Mouse (Mus musculus) midbrain, embryonic 15.5 days (tissue): ENCODE results near the gene Gm13276. TPM values are rescaled to one million over a fixed set of nuclear protein-coding genes. Genes with fewer than 3 reads are reported as not detected.

ENCODE experiments used
- polyA plus RNA-seq: library from polyadenylated mRNA; unstranded; fragments of >200 nt; fragmentation: Nextera tagmentation; extraction: Ambion mirVana; gene quantifications from 2 replicates; pipeline ENCODE4 v1.2.1, GENCODE M21; 2015

The Gm13276 gene
- polyA plus RNA-seq, 1 experiment from 2014 or later: not detected

Other genes with a start within 250 kb of the Gm13276 start
- not detected in 2 replicates for gene Ifna15, start 227.5 kb upstream of the Gm13276 start, polyA plus RNA-seq
- not detected in 2 replicates for gene Ifna14, start 213.9 kb upstream of the Gm13276 start, polyA plus RNA-seq
- gene Ifna9, start 193.3 kb upstream of the Gm13276 start, polyA plus RNA-seq: not detected in 2 replicates
- gene Ifna12, start 182.3 kb upstream of the Gm13276 start, polyA plus RNA-seq: not detected in 2 replicates
- gene C87499, start 151.3 kb upstream of the Gm13276 start, polyA plus RNA-seq: not detected in 2 replicates
- gene Ifna13, start 141.2 kb upstream of the Gm13276 start, polyA plus RNA-seq: not detected in 2 replicates
- not detected in 2 replicates for gene Ifna16, start 108.8 kb upstream of the Gm13276 start, polyA plus RNA-seq
- not detected in 2 replicates for gene Ifna2, start 101.8 kb upstream of the Gm13276 start, polyA plus RNA-seq
- not detected in 2 replicates for gene Ifnab, start 94.3 kb upstream of the Gm13276 start, polyA plus RNA-seq
- gene Gm26566, start 63.9 kb upstream of the Gm13276 start, polyA plus RNA-seq: 1.2 and 1.6 TPM in 2 replicates
- gene Klhl9, start 63.2 kb upstream of the Gm13276 start, polyA plus RNA-seq: 112 and 117 TPM in 2 replicates
- not detected in 2 replicates for gene Gm13271, start 30.8 kb upstream of the Gm13276 start, polyA plus RNA-seq
- not detected in 2 replicates for gene Gm13283, start 25.6 kb upstream of the Gm13276 start, polyA plus RNA-seq
- gene Gm13290, start 11.9 kb upstream of the Gm13276 start, polyA plus RNA-seq: not detected in 2 replicates
- not detected in 2 replicates for gene Gm13289, start 8.8 kb upstream of the Gm13276 start, polyA plus RNA-seq
- not detected in 2 replicates for gene Gm13272, start 5.9 kb upstream of the Gm13276 start, polyA plus RNA-seq
- gene Ifnz, start 3.6 kb upstream of the Gm13276 start, polyA plus RNA-seq: 0.14 and 0.17 TPM in 2 replicates
- not detected in 2 replicates for gene Gm13277, start 2.9 kb downstream of the Gm13276 start, polyA plus RNA-seq
- not detected in 2 replicates for gene Gm13278, start 5.8 kb downstream of the Gm13276 start, polyA plus RNA-seq
- gene Gm13275, start 8.8 kb downstream of the Gm13276 start, polyA plus RNA-seq: not detected in 2 replicates
- not detected in 2 replicates for gene Gm13279, start 11.7 kb downstream of the Gm13276 start, polyA plus RNA-seq
- gene Gm13285, start 14.0 kb downstream of the Gm13276 start, polyA plus RNA-seq: not detected in 2 replicates
- gene Gm13287, start 17.5 kb downstream of the Gm13276 start, polyA plus RNA-seq: not detected in 2 replicates
- not detected in 2 replicates for gene Gm13288, start 19.8 kb downstream of the Gm13276 start, polyA plus RNA-seq
- gene Ifna7, start 30.5 kb downstream of the Gm13276 start, polyA plus RNA-seq: not detected in 2 replicates
- gene Ifna11, start 34.2 kb downstream of the Gm13276 start, polyA plus RNA-seq: not detected in 2 replicates
- gene Ifna6, start 41.7 kb downstream of the Gm13276 start, polyA plus RNA-seq: not detected in 2 replicates
- not detected in 2 replicates for gene Ifna5, start 49.8 kb downstream of the Gm13276 start, polyA plus RNA-seq
- not detected in 2 replicates for gene Ifna4, start 56.2 kb downstream of the Gm13276 start, polyA plus RNA-seq
- gene Ifna1, start 64.4 kb downstream of the Gm13276 start, polyA plus RNA-seq: not detected in 2 replicates
- not detected in 2 replicates for gene Ifne, start 94.5 kb downstream of the Gm13276 start, polyA plus RNA-seq